Mouse (Mus musculus) megakaryocyte, adult 5-6 weeks (primary cell): ENCODE results near the gene Pradc1. TPM values are rescaled to one million over a fixed set of nuclear protein-coding genes. Genes with fewer than 3 reads are reported as not detected.

Experiments
- ATAC-seq: 2 replicates; pipeline ENCODE4 v1.8.0; 2016; ENCODE audit warnings: mild to moderate bottlenecking, inconsistent platforms; ENCODE audit not compliant: poor library complexity, severe bottlenecking
- total RNA-seq, 2 experiments: library from RNA; stranded (forward) in 1 of 2; stranded (reverse) in 1 of 2; fragments of 153-499, 151-499 nt in 1 of 2; fragments of 221-1000, 200-1000 nt in 1 of 2; gene quantifications; 2 replicates each; pipeline versions ENCODE4 v1.2.3 to v1.2.4; 2015 to 2017

Gene Pradc1
- 24.3 and 26.6 TPM in 2 replicates for total RNA-seq (2015)
- total RNA-seq (2017), result 7.2 and 8.7 TPM in 2 replicates

DNA sequence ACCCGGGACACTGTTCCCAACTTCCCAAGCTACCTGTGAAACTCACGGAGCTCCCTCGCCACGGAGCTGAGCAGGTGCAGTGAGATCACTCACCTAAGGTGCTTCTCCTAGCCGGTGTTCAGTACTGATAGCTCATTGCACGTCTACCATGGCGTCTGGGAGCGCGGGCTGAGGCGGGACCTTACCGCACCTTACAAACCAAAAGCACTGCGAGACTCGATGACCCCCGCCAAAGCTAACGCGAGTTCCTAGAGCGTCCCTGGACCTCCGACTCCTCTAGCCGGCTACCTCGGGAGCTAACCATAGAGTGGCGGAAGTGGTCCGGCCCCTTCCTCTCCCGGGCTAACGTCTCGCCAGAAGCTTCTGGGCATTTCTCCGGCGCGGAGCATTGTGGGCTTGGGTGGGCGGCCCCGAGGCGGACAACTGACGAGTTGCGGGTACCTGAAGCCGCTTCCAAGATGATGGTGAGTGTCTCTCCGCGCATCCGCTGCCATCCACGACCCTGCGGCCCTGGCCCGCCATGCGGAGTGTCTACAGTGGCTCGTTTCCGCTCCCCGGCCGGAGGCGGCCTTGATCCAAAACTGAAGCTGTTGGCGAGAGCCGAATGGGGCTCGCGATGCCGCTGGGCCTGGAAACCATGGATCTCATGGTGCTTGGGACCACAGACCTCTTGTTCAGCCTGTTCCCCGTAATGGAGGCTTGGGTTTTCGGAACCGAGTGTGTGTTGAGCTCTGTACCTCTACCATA, at the start of gene Pradc1:
Pradc1 (minus strand) TSS at position 307 of the 747 bp plus-strand sequence.
- peak; percentile 76 for ATAC-seq

DNA sequence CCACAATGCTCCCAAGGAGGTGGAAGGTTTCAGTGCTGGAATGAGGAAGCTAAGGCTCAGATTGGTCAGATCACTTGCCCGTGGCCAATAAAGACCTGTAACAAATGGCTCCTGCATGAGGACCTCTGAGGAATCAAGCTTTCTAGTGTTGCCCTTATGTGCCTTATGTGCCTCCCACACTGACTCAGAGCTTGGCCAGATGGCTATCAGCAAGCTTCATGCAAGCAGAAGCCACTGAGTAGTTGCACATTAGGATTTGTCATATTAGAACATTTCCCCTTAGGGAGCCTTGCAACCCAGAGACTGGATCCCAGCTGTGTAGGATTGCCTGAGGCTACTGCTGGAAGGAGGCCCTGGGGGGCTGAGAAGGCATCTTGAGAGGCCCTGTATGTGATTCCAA, 48.6 kb upstream of the Pradc1 start:
- ATAC-seq, result no peak

DNA sequence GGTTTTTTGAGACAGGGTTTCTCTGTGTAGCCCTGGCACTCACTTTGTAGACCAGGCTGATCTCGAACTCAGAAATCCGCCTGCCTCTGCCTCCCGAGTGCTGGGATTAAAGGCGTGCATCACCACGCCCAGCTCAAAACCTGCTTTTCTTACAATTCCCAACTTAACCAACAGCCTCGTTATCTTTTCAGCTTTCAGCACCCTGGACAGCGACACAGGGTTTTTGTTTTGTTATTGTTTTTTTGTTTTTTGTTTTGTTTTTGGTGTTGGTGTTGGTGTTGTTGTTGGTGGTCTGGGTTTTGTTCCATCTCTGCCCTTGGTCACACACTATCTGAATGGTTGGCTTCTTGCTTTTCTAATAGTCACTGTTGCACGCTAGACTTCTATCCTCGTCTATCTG, 46.4 kb upstream of the Pradc1 start:
- ATAC-seq, result no peak

DNA sequence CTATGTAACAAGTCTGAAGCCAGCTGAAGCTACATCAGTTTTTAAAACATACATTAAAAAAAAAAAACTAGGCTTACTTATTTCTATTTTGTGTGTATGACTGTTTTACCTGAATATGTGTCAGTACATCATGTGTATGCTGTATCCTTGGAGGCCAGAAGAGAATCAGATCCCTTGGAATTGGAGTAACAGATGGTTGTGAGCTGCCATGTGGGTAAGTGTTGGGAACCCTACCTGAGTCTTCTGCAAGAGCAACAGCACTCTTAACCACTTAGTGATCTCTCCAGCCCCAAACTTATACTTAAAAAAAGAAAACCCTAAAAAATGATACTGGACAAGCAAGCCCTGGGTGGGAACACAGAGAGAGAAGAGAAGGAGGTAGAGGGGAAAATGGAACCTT, 45.2 kb upstream of the Pradc1 start:
- no peak for ATAC-seq

DNA sequence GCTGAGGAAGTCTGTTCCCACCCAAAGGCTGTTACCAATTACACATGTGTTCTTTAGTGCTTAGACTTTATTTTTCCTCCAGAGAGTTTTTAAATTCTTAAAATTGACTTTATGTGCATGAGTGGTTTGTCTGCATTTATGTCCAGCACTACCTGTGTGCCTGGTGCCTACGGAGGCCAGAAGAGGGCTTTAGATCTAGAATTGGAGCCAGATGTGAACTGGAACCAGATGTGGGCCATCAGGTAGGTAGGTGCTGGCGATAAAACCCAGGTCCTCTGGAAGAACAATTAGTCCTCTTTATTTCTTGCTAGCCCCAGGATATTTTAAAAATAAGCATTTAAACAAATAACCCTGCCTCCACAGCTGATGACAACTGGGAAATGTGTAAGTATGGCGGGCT, 39.8 kb upstream of the Pradc1 start:
- ATAC-seq, result no peak

DNA sequence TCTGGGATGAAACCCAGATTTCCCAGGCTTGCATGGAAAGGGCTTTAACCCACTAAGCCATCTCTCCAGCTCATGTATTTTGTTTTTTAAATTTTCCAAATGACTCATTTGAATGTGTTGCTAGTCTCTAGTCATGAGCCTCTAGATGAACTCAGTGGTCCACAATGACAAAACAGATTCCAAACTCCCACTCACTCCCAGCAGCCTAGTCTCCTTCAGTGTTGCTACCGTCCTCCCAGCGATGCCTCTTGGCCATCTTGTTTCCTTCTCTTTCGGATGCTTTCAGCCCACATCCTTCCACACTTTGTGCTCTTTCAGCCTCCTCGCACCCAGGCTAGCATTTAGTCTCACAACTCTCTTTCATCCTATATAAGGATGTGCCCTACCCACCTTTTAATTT, 38.5 kb upstream of the Pradc1 start:
- ATAC-seq, result no peak

DNA sequence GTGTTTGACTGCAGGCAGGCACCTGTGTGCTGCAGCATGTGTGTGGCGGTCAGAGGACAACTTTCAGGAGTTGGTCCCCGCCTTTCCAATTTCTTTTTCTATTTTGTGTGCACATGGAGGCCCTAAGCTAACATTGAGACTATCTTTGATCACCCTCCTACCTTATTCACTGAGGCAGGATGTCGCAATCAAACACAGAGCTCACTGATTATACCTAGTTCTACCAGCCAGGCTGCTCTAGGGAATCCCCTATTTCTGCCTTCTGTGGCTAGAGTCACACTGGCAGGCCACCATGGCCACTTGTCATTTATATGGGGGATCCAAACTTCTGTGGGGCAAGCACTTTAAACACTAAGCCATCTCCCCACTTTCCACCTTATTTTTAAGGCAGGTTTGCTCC, 37.9 kb upstream of the Pradc1 start:
- no peak for ATAC-seq

- no peak for ATAC-seq
Measured at GRCm38 (mm10) chr6:85488510-85488909, 36.7 kb upstream of the Pradc1 start.

DNA sequence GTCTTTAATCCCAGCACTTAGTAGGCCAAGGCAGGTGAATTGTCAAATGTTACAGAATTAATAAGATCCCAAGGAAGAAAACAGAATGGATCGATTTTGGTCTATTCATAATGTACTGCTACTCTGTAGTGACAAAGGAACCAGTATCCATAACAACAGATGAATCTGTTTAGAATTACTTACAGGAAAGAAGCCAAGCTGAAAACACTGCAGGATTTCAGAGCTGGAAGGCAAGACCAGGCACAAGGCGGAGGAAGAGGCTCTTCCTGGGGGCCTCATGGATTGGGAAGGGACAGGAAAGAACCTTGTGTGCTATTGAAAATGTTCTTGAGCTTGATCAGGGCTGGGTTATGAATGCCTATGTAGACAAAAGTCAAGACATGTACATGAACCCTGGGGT, 34.0 kb upstream of the Pradc1 start:
- no peak for ATAC-seq

GRCm38 (mm10) chr6:85483843-85484721, 32.3 kb upstream of the Pradc1 start:
- ATAC-seq, result no peak

GRCm38 (mm10) chr6:85480685-85481084, 28.9 kb upstream of the Pradc1 start:
- no peak for ATAC-seq

DNA sequence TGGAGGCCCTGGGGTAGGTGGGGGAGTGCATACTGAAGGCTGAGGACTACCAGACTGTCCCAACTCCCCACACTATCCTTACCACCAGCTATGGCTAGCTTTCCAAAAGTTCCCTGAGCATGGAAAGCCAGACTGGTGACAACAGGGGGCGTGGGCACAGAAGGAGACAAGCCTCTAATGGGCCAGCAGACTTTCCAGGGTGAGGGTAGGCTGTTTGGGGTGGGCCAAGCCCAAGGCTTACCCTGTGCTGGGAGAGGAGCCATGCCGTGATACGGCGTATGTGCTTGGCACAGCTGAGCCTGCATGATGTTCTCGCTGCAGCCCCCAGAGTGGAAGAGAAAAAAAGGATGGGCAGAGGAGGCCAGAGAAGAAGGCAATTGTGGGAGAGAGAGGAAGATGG, 28.2 kb upstream of the Pradc1 start:
- ATAC-seq, result no peak

DNA sequence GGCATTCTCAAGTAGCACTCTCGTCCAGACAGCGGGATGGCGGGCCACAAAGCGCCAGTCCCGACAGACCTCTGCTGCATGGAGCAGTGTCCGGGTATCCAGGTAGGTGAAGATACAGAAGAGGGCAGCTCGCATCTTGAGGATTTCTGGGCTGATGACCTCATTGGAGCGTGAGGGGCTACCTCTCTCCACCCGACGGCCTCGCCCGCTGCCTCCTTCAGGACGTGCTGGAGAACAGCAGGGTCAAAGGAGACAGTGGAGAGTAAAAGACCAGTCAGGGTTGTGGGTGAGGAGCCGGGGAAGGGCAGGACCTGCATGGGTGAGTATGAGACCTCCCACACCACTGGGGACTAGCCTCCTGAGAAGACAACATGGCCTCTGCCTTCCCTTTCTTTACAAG, 26.6 kb upstream of the Pradc1 start:
- ATAC-seq, result no peak

GRCm38 (mm10) chr6:85477366-85477917, 25.7 kb upstream of the Pradc1 start:
- peak; percentile 64 for ATAC-seq

DNA sequence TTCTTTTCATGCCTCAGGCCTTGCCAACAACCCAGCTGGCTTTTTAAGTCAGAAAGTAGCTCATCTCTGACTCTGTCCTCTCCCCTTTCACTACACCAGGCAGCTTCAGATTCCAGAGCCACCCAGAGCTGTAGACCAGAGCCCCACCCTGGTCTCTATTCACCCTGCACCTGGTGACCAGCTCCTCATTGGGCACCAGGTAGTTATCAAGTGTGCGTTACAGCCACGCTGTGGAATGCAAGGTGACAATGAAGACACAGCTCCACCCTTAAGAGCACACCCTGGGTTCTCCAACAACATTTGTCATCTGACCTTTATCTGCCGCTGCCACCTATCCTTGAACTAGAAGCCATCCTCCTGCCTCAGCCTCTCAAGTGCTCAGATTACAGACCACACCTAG, 23.8 kb upstream of the Pradc1 start:
- no peak for ATAC-seq

GRCm38 (mm10) chr6:85472542-85472941, 20.8 kb upstream of the Pradc1 start:
- ATAC-seq, result no peak

DNA sequence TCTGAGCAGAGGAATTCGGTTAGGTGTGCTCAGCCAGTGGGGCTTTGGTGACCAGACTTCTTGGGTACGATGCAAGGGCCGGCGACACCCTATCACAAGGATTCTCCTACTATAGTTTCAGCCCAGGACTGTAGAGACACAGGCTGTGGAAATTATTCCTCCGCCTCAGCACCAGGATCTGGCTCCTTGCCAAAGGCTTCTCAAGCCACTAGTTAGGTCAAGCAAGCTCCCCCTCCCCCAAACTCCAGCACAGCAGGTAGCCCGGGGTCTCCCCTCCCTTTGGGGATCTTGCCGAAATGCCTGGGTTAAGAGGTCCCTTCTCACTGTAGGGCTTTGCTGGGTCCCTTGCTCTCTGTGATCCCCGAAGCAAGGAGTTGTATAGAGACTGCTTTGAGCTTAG, 20.2 kb upstream of the Pradc1 start:
- no peak for ATAC-seq

- ATAC-seq, result no peak
Measured at GRCm38 (mm10) chr6:85469660-85470430, 18.1 kb upstream of the Pradc1 start.

DNA sequence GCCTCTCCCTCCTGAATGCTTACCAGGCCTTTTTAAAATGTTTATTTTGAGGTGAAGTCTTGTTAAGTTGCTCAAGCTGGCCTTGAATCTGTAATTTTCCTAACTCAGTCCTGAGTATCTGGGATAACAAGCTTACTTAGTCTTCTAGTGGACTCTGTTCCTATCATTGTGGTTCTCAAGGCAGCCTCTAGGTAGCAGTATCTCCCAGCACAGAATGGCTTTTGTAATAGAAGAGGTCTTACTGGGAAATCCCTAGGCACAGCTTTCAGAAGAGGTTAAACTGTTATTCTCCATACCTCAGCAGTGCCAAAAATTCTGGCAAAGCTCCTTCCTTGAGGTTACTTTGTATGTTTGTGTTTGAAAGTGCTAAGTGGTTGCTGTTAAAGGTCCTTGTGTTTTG, 13.6 kb upstream of the Pradc1 start:
- no peak for ATAC-seq

GRCm38 (mm10) chr6:85459621-85460020, 7.9 kb upstream of the Pradc1 start:
- ATAC-seq, result no peak

GRCm38 (mm10) chr6:85452816-85453215, 1.0 kb upstream of the Pradc1 start:
- ATAC-seq, result no peak
